ENCODE assay signal across 10 mouse cellular contexts in genomic region chr9:70284584-70285140, GRCm38 (mm10).
A peak's percentile ranks its signal among the peaks of the same experiment; 100 is the strongest.
DNase-seq lines count a peak whose midpoint lies in the region; ATAC-seq and TF ChIP-seq lines count a peak whose summit lies in the region.
"Had no signal": no experiment of that assay in that cellular context is flagged by ENCODE, and none has a peak within 500 bp of the region (broad histone marks: within the 10 kb centered on the region; RNA-seq: fewer than 3 reads in every experiment).

No protein-coding gene starts in this region.

- in situ Hi-C loops in Patski (cut with MboI; ENCODE audit: low pct_unique_long_range_greater_than_20kb), result no loop called here

- DNase-seq in left cerebral cortex, adult 18-20 months (ENCODE audit: low spot score in 2 of 2), result peak; percentile 34 to 44
- DNase-seq in left cerebral cortex, postnatal 4 days, result no peak
- peak; percentile 91 for DNase-seq in Patski (ENCODE audit: low read depth, low spot score)
- DNase-seq in fibroblast of lung, adult 2 months (ENCODE audit: low read depth), result peak; percentile 90
- DNase-seq in right cerebral cortex, postnatal 25 days, result peak; percentile 18
- no peak for DNase-seq in adrenal gland, adult 8-10 months
- DNase-seq in embryo, embryonic 10.5 days (ENCODE audit: low spot score), result no peak
- DNase-seq: gastrocnemius, postnatal 25 days; retina, postnatal 1 day had no signal

- no peak for TF ChIP-seq CTCF in Patski (IDR thresholded peaks at IDR 0.05)

- CTCF ChIA-PET in Patski (lab: Charles Lee), result interaction anchor here (1.8 kb wide), 1 partner anchor 43 kb away, joined by 5 read pairs; no protein-coding TSS in a partner anchor

- H3K27me3 ChIP-seq in Patski, result no peaks in the 10 kb centered on the region
- H3K27me3 ChIP-seq: heart, embryonic 15.5 days had no signal

- ATAC-seq in Patski, result peak; percentile 92

- POLR2A ChIA-PET in Patski (lab: Charles Lee), result interaction anchor here (0.5 to 2.0 kb wide), 3 partner anchors 20 to 45 kb away, joined by 3 to 4 read pairs (median 3); no protein-coding TSS in a partner anchor

- intact Hi-C loops in left cerebral cortex, postnatal 4 days (cut with DNase I), result no loop called here

Comparison
In these comparisons a context has a peak if more than half of its experiments do, and no peak if none do; other contexts are left out.
1. DNase-seq: peak in left cerebral cortex, adult 18-20 months (2 of 2), Patski (single experiment), fibroblast of lung, adult 2 months (single experiment) and right cerebral cortex, postnatal 25 days (single experiment); none in left cerebral cortex, postnatal 4 days (single experiment), adrenal gland, adult 8-10 months (single experiment) and embryo, embryonic 10.5 days (single experiment).